Mouse (Mus musculus): ENCODE data around the gene Dpp6.
A peak's percentile ranks its signal among the peaks of the same experiment; 100 is the strongest.

Dpp6 gene

DNA sequence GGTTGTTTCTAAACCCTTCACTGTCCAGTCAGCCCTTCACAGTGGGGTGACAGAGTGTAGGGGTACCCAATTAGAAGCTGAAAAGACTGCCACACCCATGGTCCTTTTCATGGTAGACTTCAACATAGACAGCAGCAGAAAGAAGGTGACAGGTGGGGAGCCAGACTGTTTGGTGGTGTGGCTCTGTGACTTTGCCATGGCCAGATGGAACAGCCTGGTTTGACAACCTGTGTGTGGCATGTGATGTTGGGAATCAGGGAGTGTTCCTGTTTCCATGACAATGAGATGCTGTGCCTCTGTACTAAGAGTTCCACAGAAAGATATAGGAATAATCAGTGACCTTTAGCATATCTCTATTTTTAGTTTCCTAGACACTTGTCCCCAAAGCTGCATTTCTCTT lies 386.1 kb downstream of the Dpp6 start:
- DNase-seq, result peak; percentile 55

- no peak for DNase-seq
These were observed 387.7 kb downstream of the Dpp6 start for GRCm38 (mm10) chr5:27204721-27205120.

DNA sequence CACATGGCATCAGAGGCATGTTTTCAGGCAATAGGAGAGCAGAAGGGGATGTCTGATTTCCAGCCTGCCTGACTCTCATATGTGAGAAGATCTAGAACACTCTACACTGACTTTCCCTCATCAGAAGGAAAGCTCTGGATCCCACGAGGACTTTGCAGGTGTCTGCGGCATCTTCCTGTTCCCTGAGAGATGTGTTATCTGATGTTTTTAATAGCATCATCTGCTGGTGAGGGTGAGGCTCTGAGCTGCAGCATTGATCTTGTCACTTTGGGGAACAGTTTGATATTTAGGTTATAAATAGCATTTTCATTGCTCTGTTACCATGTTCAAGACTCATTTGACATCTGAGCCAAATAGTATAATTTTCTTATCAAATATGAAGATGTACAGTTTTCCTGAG lies 388.8 kb downstream of the Dpp6 start:
- no peak for DNase-seq

DNA sequence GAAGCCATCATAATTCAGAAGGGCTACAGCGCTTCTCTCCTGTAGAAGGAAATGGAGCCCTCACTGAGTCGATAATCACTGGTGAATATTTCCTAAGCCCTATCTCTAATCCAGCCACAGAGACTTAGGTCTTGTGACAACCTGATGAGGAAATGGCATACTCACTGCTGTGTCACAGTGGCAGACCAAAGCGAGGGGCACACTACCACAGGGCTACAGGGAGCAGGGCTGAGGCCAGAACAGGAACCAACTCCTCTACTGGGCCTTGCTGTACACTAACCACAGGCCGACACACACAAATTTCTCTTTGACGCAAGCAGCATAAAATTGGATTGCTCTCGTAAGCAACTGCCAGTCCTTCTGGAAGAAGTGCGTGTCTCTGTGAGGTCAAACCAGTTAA lies 389.2 kb downstream of the Dpp6 start:
- no peak for DNase-seq

GRCm38 (mm10) chr5:27220116-27220515 lies 403.1 kb downstream of the Dpp6 start:
- no peak for DNase-seq

- no peak for DNase-seq
These were observed 425.1 kb downstream of the Dpp6 start for GRCm38 (mm10) chr5:27242078-27242477.

DNA sequence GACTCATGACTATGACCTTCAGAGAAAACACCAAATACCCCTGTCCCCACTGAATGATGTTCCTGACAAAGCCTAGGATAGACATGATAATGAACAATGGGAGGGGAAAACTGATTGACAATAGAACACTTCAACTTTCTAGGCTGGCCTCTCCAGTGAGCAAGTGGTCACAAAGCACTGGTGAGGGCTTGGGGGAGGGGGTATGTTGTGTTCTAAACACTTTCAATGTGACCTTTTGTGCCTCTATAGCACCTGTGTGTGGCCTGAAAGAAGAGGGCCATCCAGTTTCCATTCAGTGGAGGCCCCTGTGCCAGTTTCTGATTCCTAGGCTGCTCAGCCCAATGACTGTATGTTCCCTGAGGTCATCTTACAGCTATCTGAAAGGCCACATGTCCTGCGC lies 426.2 kb downstream of the Dpp6 start:
- no peak for DNase-seq

DNA sequence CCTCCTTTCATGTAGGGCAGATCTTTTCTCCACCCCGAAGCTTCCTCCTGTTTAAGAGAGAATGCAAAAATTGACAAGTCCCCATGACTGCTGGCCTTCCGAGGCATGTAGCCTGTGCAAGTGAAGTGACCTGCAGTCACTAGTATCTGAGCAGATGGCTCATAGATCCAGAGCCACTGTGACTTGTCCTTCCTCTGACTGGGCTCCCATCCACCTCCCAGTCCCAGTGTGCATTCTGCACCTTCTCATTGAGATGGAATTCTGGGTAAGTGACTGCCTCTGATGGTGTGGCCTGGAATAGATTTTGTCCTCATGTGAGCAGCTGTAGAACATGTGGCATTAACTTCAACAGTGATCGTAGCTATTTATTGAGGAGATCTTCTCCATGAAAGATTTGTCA lies 430.8 kb downstream of the Dpp6 start:
- no peak for DNase-seq

- DNase-seq, result no peak
These were observed 431.7 kb downstream of the Dpp6 start for GRCm38 (mm10) chr5:27248685-27249084.

GRCm38 (mm10) chr5:27249951-27250350 lies 432.9 kb downstream of the Dpp6 start:
- DNase-seq, result no peak

DNA sequence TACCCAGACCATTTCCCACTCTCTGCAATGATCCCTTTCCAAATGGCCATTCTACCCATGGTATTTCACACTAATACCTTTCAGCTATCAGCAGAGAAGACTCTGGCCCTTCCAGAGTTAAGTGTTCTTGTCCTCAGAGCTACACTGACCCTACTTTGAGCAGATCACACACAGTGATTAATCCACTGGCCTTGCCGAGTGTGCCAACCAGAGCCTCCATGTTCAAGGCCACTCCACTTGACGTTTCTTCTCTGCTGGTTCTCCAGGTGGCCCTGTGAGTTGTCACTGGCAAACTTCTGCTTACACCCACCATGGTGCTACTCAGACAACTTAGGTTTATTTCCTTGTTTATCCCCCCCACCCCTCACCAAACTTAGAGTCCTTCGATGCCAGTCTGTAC lies 433.9 kb downstream of the Dpp6 start:
- no peak for DNase-seq

GRCm38 (mm10) chr5:27251361-27251760 lies 434.4 kb downstream of the Dpp6 start:
- DNase-seq, result no peak

DNA sequence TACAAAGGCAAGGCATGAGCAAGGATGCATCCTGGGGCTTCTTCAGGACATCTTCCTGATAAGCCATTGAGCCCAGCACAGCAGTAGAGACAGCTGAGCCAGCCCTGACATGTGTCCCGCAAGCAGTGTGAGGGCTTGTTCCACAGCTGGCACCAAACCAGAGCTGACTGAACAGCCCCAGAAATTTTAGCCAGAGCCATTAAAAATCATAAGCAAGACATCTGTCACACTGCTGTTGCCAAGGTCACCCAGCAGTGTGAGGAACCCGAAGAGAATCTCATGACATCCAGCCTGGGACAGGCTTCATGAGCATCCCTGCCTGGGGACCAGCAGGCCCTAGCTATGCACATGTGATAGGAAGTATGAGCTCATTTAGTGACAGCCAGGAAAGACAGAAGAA lies 438.2 kb downstream of the Dpp6 start:
- no peak for DNase-seq

GRCm38 (mm10) chr5:27258636-27259035 lies 441.6 kb downstream of the Dpp6 start:
- no peak for DNase-seq

GRCm38 (mm10) chr5:27261746-27262727 lies 445.0 kb downstream of the Dpp6 start:
- peak; percentile 50 for DNase-seq

DNA sequence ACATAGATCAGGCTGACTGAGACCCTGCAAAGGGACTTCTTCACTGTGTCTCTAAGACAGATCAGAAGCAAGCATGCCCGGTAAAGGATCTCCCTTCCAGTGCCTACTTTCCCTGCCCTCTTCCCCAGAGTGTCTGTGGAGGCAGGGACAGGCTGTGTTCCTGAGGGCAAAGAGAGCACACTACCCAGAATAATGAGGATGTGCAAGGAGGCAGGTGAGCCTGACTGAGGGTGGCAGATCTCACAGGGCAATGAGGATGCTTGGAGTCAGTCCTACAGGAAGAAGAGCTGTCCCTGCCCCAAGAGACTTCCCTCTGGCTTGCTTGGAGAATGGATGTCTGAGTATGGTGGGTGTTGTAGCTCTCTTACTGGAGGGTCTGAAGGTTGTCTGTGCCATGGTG lies 445.7 kb downstream of the Dpp6 start:
- DNase-seq, result no peak

DNA sequence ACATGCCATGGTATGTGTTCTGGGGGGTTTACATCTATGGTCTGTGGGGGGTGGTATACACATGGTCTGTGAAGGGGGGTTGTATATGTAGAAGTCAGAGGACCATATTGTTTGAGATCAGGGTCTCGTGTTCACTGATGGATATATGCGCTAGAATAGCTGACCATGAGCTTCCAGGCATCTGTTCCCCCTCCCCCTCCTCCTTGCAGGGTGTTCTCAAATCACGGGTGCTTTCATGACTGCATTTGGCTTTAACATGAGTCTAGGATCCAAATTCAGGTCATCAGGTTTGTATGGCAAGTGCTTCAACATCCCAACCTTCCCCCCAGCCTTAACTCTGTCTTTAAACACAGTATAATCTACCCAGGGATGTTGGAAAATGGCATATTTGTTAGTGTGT lies 448.3 kb downstream of the Dpp6 start:
- DNase-seq, result no peak

DNA sequence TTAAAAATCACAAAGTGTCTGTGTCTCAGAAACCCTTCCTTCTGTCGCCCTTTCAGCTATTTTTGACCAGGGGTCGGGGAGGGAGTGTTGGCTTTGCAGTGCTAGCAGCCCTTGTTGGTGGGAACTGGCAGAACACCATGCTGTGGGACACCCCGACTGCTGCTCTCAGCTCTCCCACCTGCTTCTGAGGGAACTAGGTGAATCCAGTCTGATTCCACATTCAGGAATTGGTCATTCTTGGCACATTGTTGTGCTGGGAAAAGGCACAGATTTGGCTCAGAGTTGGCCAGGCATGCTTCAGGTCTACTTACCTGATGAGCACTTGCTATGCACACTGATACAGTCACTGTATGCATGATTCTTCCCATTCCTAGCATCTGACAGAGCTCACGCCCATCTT lies 454.3 kb downstream of the Dpp6 start:
- DNase-seq, result peak; percentile 62

- DNase-seq, result no peak
These were observed 457.9 kb downstream of the Dpp6 start for GRCm38 (mm10) chr5:27274781-27275395.

- DNase-seq, result no peak
These were observed 458.9 kb downstream of the Dpp6 start for GRCm38 (mm10) chr5:27275871-27276270.

GRCm38 (mm10) chr5:27278120-27278645 lies 461.2 kb downstream of the Dpp6 start:
- DNase-seq, result no peak

GRCm38 (mm10) chr5:27286876-27287275 lies 469.9 kb downstream of the Dpp6 start:
- DNase-seq, result no peak

DNA sequence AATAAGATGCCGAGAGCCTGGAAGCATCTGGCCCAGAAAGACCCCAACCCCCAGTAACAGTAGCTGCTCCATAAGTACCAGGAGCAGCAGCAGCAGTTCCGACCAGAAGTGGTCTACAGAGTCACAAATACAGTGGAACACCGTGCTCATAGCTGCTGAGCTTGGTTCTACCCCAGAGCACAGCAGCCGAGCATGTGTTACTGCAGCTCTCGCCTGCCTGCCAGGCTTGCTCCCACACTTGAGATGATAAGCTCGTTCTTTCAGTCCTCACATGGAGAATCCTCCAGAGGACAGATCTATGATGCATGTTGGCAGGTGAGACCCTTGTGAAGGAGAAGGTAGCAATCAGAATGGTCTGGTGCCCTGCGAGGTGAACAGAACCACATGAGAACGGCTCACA lies 474.4 kb downstream of the Dpp6 start:
- no peak for DNase-seq

DNA sequence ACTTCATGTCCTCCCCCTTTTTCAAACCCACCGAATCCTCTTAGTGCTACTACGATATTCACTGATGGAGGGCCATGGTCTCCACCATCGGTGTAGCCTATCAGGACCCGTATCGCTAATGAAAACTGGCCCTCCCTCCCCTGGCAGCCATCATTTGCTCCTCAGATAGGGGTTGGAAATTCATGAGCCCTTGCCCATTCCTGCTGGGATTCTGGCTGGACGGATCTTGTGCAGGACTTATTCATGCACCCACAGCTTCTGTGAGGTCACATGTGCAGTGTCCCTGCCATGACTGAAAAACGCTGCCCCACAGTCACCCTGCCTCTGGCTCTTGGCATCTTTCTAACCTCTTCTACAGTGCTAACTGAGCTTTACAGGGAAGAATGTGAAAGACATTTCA lies 475.2 kb downstream of the Dpp6 start:
- DNase-seq, result no peak
